Mouse (Mus musculus) stomach, embryonic 16.5 days (tissue): Measurements from ENCODE around the gene Gm45799. TPM values are rescaled to one million over a fixed set of nuclear protein-coding genes. Genes with fewer than 3 reads are reported as not detected.

Experiments
- ATAC-seq: fragments of 200-750 bp; cut with Nextera tagmentation; 2 replicates; pipeline ENCODE4 v1.8.0; 2017; ENCODE audit warnings: moderate number of reproducible peaks, moderate TSS enrichment; ENCODE audit not compliant: insufficient read depth, low FRiP score
- H3K27ac ChIP-seq: fragments of 300-500 bp; sonication (generic); 2 replicates; pipeline ENCODE4 v1.5.1; 2014; ENCODE audit warnings: low read length
- H3K27me3 ChIP-seq: fragments of 300-500 bp; sonication (generic); 2 replicates; pipeline ENCODE4 v1.6.1; 2014; ENCODE audit warnings: low read length, control low read depth, mixed read lengths; ENCODE audit not compliant: control insufficient read depth, insufficient read depth
- H3K36me3 ChIP-seq: fragments of 300-500 bp; sonication (generic); 2 replicates; pipeline ENCODE4 v1.6.1; 2014; ENCODE audit warnings: low read length; ENCODE audit not compliant: control insufficient read depth, insufficient read depth
- H3K4me1 ChIP-seq: fragments of 300-500 bp; sonication (generic); 2 replicates; pipeline ENCODE4 v1.6.1; 2014; ENCODE audit warnings: low read length, control low read depth, mixed read lengths; ENCODE audit not compliant: control insufficient read depth, insufficient read depth
- H3K4me2 ChIP-seq: fragments of 300-500 bp; sonication (generic); 2 replicates; pipeline ENCODE4 v1.6.1; 2014; ENCODE audit warnings: low read depth, low read length, mixed read lengths
- H3K4me3 ChIP-seq: fragments of 300-500 bp; sonication (generic); replicated peaks from 2 replicates; pipeline ENCODE4 v1.5.1; 2014; ENCODE audit warnings: mild to moderate bottlenecking, low read length
- H3K9ac ChIP-seq: fragments of 300-500 bp; sonication (generic); 2 replicates; pipeline ENCODE4 v1.6.1; 2014; ENCODE audit warnings: low read length
- H3K9me3 ChIP-seq: fragments of 300-500 bp; sonication (generic); replicated peaks from 2 replicates; pipeline ENCODE4 v1.6.1; 2016; ENCODE audit warnings: low read length, control low read depth; ENCODE audit not compliant: control insufficient read depth
- WGBS: fragments of 180-500 bp; shearing (Covaris S2); extraction: QIAGEN DNeasy Blood & Tissue Kit; methylation state at CpG from one replicate; pipeline ENCODE4 v1.1.7; 2014; 5-methylcytosine and 5-hydroxymethylcytosine counted together
- polyA plus RNA-seq: library from polyadenylated mRNA; unstranded; fragments of >200 nt; fragmentation: Nextera tagmentation; extraction: Ambion mirVana; gene quantifications from 2 replicates; pipeline ENCODE4 v1.2.1, GENCODE M21; 2015

The Gm45799 gene
- 21.1 and 37.0 TPM in 2 replicates for polyA plus RNA-seq

DNA sequence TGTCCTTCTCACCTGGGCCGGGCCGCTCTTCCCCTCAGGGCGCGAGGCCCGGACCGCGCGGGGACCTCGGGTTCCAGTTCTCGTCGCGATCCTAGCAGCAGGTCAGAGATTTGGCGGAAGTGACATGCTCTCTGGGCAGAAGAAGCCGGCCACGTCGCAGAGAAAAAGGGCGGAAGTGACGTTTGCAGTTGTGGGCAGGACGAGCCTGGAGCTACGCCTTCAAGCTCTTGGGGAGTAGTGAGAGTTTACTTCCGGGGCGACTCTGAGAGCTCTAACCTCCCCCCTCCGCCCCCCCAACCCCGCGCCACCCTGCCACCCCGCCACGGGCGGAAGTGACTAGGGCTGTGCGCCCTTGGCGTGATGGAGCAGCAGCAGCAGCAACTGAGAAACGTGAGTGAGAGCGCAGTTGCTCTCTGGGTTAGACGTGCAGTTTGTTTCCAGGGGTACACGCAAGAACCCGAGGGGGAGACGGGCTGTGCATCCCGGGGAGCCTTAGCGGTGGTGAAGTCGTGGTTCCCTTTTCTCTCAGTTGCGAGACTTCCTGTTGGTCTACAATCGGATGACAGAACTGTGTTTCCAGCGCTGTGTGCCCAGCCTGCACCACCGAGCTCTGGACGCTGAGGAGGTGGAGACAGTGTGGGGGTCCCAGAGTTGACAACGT lies at the start of gene Gm45799, which contains the start of gene Arfip2:
Gene Gm45799 (plus strand): TSS at position 320 of the 661 bp plus-strand sequence.
Gene Arfip2 (minus strand): TSS at position 184 of the 661 bp plus-strand sequence.
- peak within 1 kb of the TSS; percentile 87 for H3K4me2 ChIP-seq
- peak within 1 kb of the TSS; percentile 84 for H3K4me3 ChIP-seq
- ATAC-seq, result peak; percentile 98
- under 1% methylated on average over 45 of the region's 45 CpGs for WGBS
- H3K9me3 ChIP-seq, result no peaks in the 10 kb centered on the region
- no peaks in the 10 kb centered on the region for H3K27me3 ChIP-seq
- peak within 1 kb of the TSS; percentile 91 for H3K9ac ChIP-seq
- H3K4me1 ChIP-seq, result peaks cover 16% of the 10 kb centered on the region
- H3K36me3 ChIP-seq, result no peaks in the 10 kb centered on the region
- peak within 1 kb of the TSS; percentile 90 for H3K27ac ChIP-seq

DNA sequence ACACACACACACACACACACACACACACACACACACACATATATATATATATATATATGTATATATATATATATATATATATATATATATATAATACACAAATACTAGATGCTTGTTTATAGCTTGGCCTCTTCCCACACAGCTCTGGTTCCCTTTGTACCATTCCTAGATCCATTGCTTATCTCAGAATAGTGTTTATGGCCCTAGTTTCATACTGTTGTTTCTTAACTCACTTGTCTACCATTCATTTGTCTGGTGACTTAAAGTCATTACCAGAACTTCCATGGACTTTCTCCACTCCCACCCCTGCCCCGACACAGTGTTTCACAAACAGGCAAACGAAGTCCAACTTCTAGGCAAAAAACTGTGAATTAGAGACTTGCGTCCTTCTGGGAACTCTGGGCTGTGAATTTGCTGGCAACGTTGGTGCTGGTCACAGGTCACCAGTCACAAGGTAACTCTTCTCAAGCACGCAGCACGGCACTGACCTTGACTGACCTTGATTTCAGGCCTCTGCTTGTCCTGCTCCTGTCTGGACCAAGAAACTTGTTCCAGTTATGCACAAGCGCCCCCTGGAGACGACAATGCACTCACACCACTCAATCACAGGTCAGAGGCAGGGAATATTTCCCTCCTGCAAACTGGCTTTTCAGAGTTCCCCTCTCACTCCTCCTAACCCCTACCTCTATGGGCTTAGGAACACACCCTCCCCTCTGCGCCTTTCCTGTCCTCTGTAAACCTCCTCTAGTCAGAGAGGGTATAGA lies 37.3 kb upstream of the Gm45799 start:
- Histone ChIP-seq H3K4me2 (no peak overlapping the region), H3K36me3 (no peaks in the 10 kb centered on the region), H3K9me3 (peaks cover 5% of the 10 kb centered on the region), H3K4me1 (no peaks in the 10 kb centered on the region), H3K4me3 (no peak overlapping the region), H3K9ac (no peak overlapping the region), H3K27me3 (no peaks in the 10 kb centered on the region), H3K27ac (no peak overlapping the region)
- ATAC-seq, result peak; percentile 68
- WGBS, result 33% methylated on average over 9 of the region's 9 CpGs

GRCm38 (mm10) chr7:105608467-105608866 lies 31.9 kb upstream of the Gm45799 start:
- Histone ChIP-seq H3K9ac (no peak overlapping the region), H3K4me3 (no peak overlapping the region), H3K4me2 (no peak overlapping the region), H3K9me3 (peaks cover 5% of the 10 kb centered on the region), H3K27me3 (no peaks in the 10 kb centered on the region), H3K36me3 (peaks cover 13% of the 10 kb centered on the region; the same call in 1 of the 2 replicates), H3K27ac (no peak overlapping the region), H3K4me1 (no peaks in the 10 kb centered on the region)
- 79% methylated on average over 3 of the region's 3 CpGs for WGBS
- no peak for ATAC-seq

- Histone ChIP-seq H3K4me1 (no peaks in the 10 kb centered on the region), H3K9ac (no peak overlapping the region), H3K4me2 (no peak overlapping the region), H3K36me3 (peaks cover 17% of the 10 kb centered on the region; the same call in 1 of the 2 replicates), H3K9me3 (no peaks in the 10 kb centered on the region), H3K4me3 (no peak overlapping the region), H3K27me3 (no peaks in the 10 kb centered on the region), H3K27ac (no peak overlapping the region)
- whole genome bisulfite sequencing, result 91% methylated on average over 1 of the region's 1 CpGs
- no peak for ATAC-seq
Observed at GRCm38 (mm10) chr7:105611767-105612166, 28.6 kb upstream of the Gm45799 start.

- H3K36me3 ChIP-seq, result peaks cover 23% of the 10 kb centered on the region
- H3K27me3 ChIP-seq, result no peaks in the 10 kb centered on the region
- H3K4me1 ChIP-seq, result no peaks in the 10 kb centered on the region
- no peak for ATAC-seq
- no peak overlapping the region for H3K4me2 ChIP-seq
- no peaks in the 10 kb centered on the region for H3K9me3 ChIP-seq
- WGBS, result 100% methylated on average over 1 of the region's 1 CpGs
- H3K9ac ChIP-seq, result no peak overlapping the region
- H3K4me3 ChIP-seq, result no peak overlapping the region
- no peak overlapping the region for H3K27ac ChIP-seq
Observed at GRCm38 (mm10) chr7:105614400-105614799, 26.0 kb upstream of the Gm45799 start.

DNA sequence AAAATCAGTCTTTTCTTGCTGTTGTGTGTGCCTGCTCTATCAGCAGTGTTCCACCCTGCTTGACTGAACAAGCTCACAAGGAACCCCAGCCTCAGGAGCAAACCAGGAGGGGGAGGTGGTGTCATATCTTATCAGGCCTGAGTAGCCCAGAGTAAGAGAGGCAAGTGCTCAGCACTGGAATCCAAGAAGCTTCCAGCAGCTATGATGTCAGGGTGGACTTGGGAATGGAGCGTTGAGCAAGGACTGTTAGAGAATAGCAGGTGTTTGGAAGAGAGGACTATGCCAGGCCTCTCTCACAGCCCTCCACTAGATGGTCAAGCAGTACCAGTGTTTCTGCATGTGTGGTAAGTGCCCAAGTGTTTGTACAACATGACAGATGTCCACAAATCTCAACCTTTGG lies 24.6 kb upstream of the Gm45799 start:
- H3K27ac ChIP-seq, result no peak overlapping the region
- H3K4me3 ChIP-seq, result no peak overlapping the region
- H3K9ac ChIP-seq, result no peak overlapping the region
- ATAC-seq, result no peak
- peaks cover 23% of the 10 kb centered on the region for H3K36me3 ChIP-seq
- no peak overlapping the region for H3K4me2 ChIP-seq
- no peaks in the 10 kb centered on the region for H3K9me3 ChIP-seq
- no peaks in the 10 kb centered on the region for H3K27me3 ChIP-seq
- WGBS, result 57% methylated on average over 1 of the region's 1 CpGs
- no peaks in the 10 kb centered on the region for H3K4me1 ChIP-seq

GRCm38 (mm10) chr7:105616561-105616960 lies 23.8 kb upstream of the Gm45799 start:
- 74% methylated on average over 6 of the region's 6 CpGs for WGBS
- Histone ChIP-seq H3K27me3 (no peaks in the 10 kb centered on the region), H3K36me3 (peaks cover 17% of the 10 kb centered on the region), H3K9ac (no peak overlapping the region), H3K9me3 (no peaks in the 10 kb centered on the region), H3K4me1 (no peaks in the 10 kb centered on the region), H3K27ac (no peak overlapping the region), H3K4me3 (no peak overlapping the region), H3K4me2 (no peak overlapping the region)
- no peak for ATAC-seq

- no peaks in the 10 kb centered on the region for H3K9me3 ChIP-seq
- WGBS, result 95% methylated on average over 22 of the region's 22 CpGs
- no peak overlapping the region for H3K4me2 ChIP-seq
- no peak for ATAC-seq
- H3K4me3 ChIP-seq, result no peak overlapping the region
- H3K4me1 ChIP-seq, result no peaks in the 10 kb centered on the region
- H3K36me3 ChIP-seq, result peaks cover 9% of the 10 kb centered on the region
- H3K9ac ChIP-seq, result no peak overlapping the region
- H3K27me3 ChIP-seq, result no peaks in the 10 kb centered on the region
- no peak overlapping the region for H3K27ac ChIP-seq
Observed at GRCm38 (mm10) chr7:105617810-105618209, 22.5 kb upstream of the Gm45799 start.

DNA sequence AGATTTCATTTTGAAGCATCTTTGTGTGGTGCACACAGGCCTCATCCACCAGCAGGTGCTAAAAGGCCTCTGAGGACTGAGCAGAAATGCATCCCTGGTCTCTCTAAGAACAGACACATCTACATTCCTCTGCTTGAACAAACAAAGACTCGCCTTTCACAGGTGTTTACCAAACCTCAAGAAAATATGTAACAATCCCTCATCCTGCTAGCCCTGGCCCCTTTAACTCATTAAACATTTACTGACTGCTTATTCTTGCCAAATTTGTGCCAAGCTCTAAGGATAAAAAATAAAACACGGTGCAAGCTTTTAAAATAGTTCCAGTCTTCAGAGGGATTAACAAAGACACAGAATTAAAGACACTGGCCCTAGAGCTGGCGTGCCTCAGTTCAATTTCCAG lies 20.7 kb upstream of the Gm45799 start:
- 33% methylated on average over 3 of the region's 3 CpGs for WGBS
- Histone ChIP-seq H3K27me3 (no peaks in the 10 kb centered on the region), H3K27ac (no peak overlapping the region), H3K9me3 (no peaks in the 10 kb centered on the region), H3K4me2 (no peak overlapping the region), H3K4me1 (no peaks in the 10 kb centered on the region), H3K9ac (no peak overlapping the region), H3K4me3 (no peak overlapping the region), H3K36me3 (peaks cover 9% of the 10 kb centered on the region)
- ATAC-seq, result no peak
